Mouse (Mus musculus) heart, embryonic 12.5 days (tissue): ENCODE data around the gene Trpc4ap. TPM values are rescaled to one million over a fixed set of nuclear protein-coding genes. Genes with fewer than 3 reads are reported as not detected.
"Not testable (repeated sequence)": the region's sequence is repeated elsewhere in the genome, so short reads cannot be mapped to it uniquely, and the experiment has no call there.

Source experiments
- ATAC-seq: fragments of 200-750 bp; cut with Nextera tagmentation; 2 replicates; pipeline ENCODE4 v1.8.0; 2017; ENCODE audit warnings: moderate TSS enrichment, moderate library complexity; ENCODE audit not compliant: insufficient number of reproducible peaks, low FRiP score
- H3K27ac ChIP-seq: fragments of 300-500 bp; sonication (generic); 2 replicates; pipeline ENCODE4 v1.5.1; 2016; ENCODE audit warnings: mild to moderate bottlenecking, moderate library complexity; ENCODE audit not compliant: poor library complexity, severe bottlenecking
- H3K27me3 ChIP-seq: fragments of 300-500 bp; sonication (generic); replicated peaks from 2 replicates; pipeline ENCODE4 v1.6.1; 2016; ENCODE audit warnings: mild to moderate bottlenecking, moderate library complexity
- H3K36me3 ChIP-seq: fragments of 300-500 bp; sonication (generic); 2 replicates; pipeline ENCODE4 v1.6.1; 2016; ENCODE audit warnings: mild to moderate bottlenecking, moderate library complexity
- H3K4me1 ChIP-seq: fragments of 300-500 bp; sonication (generic); replicated peaks from 2 replicates; pipeline ENCODE4 v1.6.1; 2016; ENCODE audit warnings: mild to moderate bottlenecking
- H3K4me2 ChIP-seq: fragments of 300-500 bp; sonication (generic); 2 replicates; pipeline ENCODE4 v1.6.1; 2016; ENCODE audit warnings: mild to moderate bottlenecking, moderate library complexity
- H3K4me3 ChIP-seq: fragments of 300-500 bp; sonication (generic); 2 replicates; pipeline ENCODE4 v1.5.1; 2016; ENCODE audit warnings: mild to moderate bottlenecking
- H3K9ac ChIP-seq: fragments of 300-500 bp; sonication (generic); 2 replicates; pipeline ENCODE4 v1.6.1; 2016; ENCODE audit warnings: mild to moderate bottlenecking, moderate library complexity
- H3K9me3 ChIP-seq: fragments of 300-500 bp; sonication (generic); replicated peaks from 2 replicates; pipeline ENCODE4 v1.6.1; 2016; ENCODE audit warnings: mild to moderate bottlenecking, moderate library complexity
- WGBS: fragments of 180-500 bp; shearing (Covaris S2); methylation state at CpG from one replicate; pipeline ENCODE4 v1.1.7; 2016; 5-methylcytosine and 5-hydroxymethylcytosine counted together
- polyA plus RNA-seq: library from polyadenylated mRNA; unstranded; fragments of >200 nt; fragmentation: Nextera tagmentation; extraction: Ambion mirVana; gene quantifications from 2 replicates; pipeline ENCODE4 v1.2.1, GENCODE M21; 2016

Trpc4ap gene
- polyA plus RNA-seq, 1 experiment from 2014 or later = 115 TPM

GRCm38 (mm10) chr2:155611834-155612550, 80.2 kb downstream of the Trpc4ap start:
- Histone ChIP-seq H3K9me3 (no peaks in the 10 kb centered on the region), H3K4me3 (peak overlapping the region; percentile 46), H3K27ac (peak overlapping the region; percentile 86), H3K4me2 (peak overlapping the region; percentile 90), H3K9ac (peak overlapping the region; percentile 65), H3K27me3 (no peaks in the 10 kb centered on the region), H3K36me3 (peaks cover 17% of the 10 kb centered on the region), H3K4me1 (peaks cover 40% of the 10 kb centered on the region)
- no peak for ATAC-seq
- 57% methylated on average over 9 of the region's 9 CpGs for WGBS

GRCm38 (mm10) chr2:155610978-155611377, 81.2 kb downstream of the Trpc4ap start, which contains the start of gene Myh7b:
Gene Myh7b, plus strand, starts transcription at chr2:155611212.
- peaks cover 17% of the 10 kb centered on the region for H3K36me3 ChIP-seq
- peak within 1 kb of the TSS; percentile 46 for H3K4me3 ChIP-seq
- peaks cover 43% of the 10 kb centered on the region for H3K4me1 ChIP-seq
- peak; percentile 40; the same call in 1 of the 2 replicates for ATAC-seq
- H3K9ac ChIP-seq = peak within 1 kb of the TSS; percentile 65
- WGBS = 28% methylated on average over 4 of the region's 4 CpGs
- no peaks in the 10 kb centered on the region for H3K9me3 ChIP-seq
- H3K4me2 ChIP-seq = peak within 1 kb of the TSS; percentile 90
- peak within 1 kb of the TSS; percentile 86 for H3K27ac ChIP-seq
- no peaks in the 10 kb centered on the region for H3K27me3 ChIP-seq

- no peak overlapping the region for H3K4me3 ChIP-seq
- no peak overlapping the region for H3K9ac ChIP-seq
- peaks cover 41% of the 10 kb centered on the region for H3K4me1 ChIP-seq
- no peak for ATAC-seq
- WGBS = 58% methylated on average over 4 of the region's 4 CpGs
- no peaks in the 10 kb centered on the region for H3K9me3 ChIP-seq
- H3K27ac ChIP-seq = peak overlapping the region; percentile 87
- no peaks in the 10 kb centered on the region for H3K36me3 ChIP-seq
- no peak overlapping the region for H3K4me2 ChIP-seq
- H3K27me3 ChIP-seq = no peaks in the 10 kb centered on the region
These were observed 85.8 kb downstream of the Trpc4ap start for GRCm38 (mm10) chr2:155606360-155606759.

- 53% methylated on average over 4 of the region's 4 CpGs for WGBS
- H3K9ac ChIP-seq, H3K27me3 ChIP-seq, H3K36me3 ChIP-seq, H3K4me3 ChIP-seq, H3K9me3 ChIP-seq: not testable (repeated sequence)
- peak overlapping the region; percentile 44 for H3K4me2 ChIP-seq
- H3K4me1 ChIP-seq = peaks cover 36% of the 10 kb centered on the region
- peak overlapping the region; percentile 87 for H3K27ac ChIP-seq
- ATAC-seq = peak; percentile 30; the same call in 1 of the 2 replicates
These were observed 87.0 kb downstream of the Trpc4ap start for GRCm38 (mm10) chr2:155605236-155605589.

- no peaks in the 10 kb centered on the region for H3K27me3 ChIP-seq
- H3K9ac ChIP-seq = peak overlapping the region; percentile 45; the same call in 1 of the 2 replicates
- H3K4me1 ChIP-seq = peaks cover 36% of the 10 kb centered on the region
- H3K36me3 ChIP-seq = no peaks in the 10 kb centered on the region
- H3K27ac ChIP-seq = peak overlapping the region; percentile 87
- ATAC-seq = peak; percentile 88
- H3K9me3 ChIP-seq = no peaks in the 10 kb centered on the region
- H3K4me3 ChIP-seq = no peak overlapping the region; the same call in 1 of the 2 replicates
- H3K4me2 ChIP-seq = peak overlapping the region; percentile 44
- 28% methylated on average over 10 of the region's 10 CpGs for WGBS
These were observed 87.5 kb downstream of the Trpc4ap start for GRCm38 (mm10) chr2:155604560-155605235.

- H3K9me3 ChIP-seq = no peaks in the 10 kb centered on the region
- no peaks in the 10 kb centered on the region for H3K36me3 ChIP-seq
- no peak overlapping the region for H3K4me2 ChIP-seq
- no peak overlapping the region for H3K4me3 ChIP-seq
- no peaks in the 10 kb centered on the region for H3K27me3 ChIP-seq
- peaks cover 36% of the 10 kb centered on the region for H3K4me1 ChIP-seq
- 52% methylated on average over 3 of the region's 3 CpGs for WGBS
- H3K9ac ChIP-seq = no peak overlapping the region
- no peak for ATAC-seq
- peak overlapping the region; percentile 87; the same call in 1 of the 2 replicates for H3K27ac ChIP-seq
These were observed 88.5 kb downstream of the Trpc4ap start for GRCm38 (mm10) chr2:155603707-155604106.

- Histone ChIP-seq H3K27ac (no peak overlapping the region), H3K9me3 (no peaks in the 10 kb centered on the region), H3K27me3 (no peaks in the 10 kb centered on the region), H3K36me3 (no peaks in the 10 kb centered on the region), H3K4me1 (peaks cover 11% of the 10 kb centered on the region), H3K4me2 (no peak overlapping the region), H3K9ac (no peak overlapping the region), H3K4me3 (no peak overlapping the region)
- no peak for ATAC-seq
- WGBS = 81% methylated on average over 6 of the region's 6 CpGs
These were observed 96.7 kb downstream of the Trpc4ap start for GRCm38 (mm10) chr2:155595516-155595915.

- Histone ChIP-seq H3K27ac (peak overlapping the region; percentile 87), H3K27me3 (no peaks in the 10 kb centered on the region), H3K9ac (peak overlapping the region; percentile 78), H3K4me2 (peak overlapping the region; percentile 83), H3K4me3 (peak overlapping the region; percentile 67), H3K36me3 (no peaks in the 10 kb centered on the region), H3K9me3 (no peaks in the 10 kb centered on the region), H3K4me1 (peaks cover 14% of the 10 kb centered on the region)
- no peak for ATAC-seq
- 0% methylated on average over 9 of the region's 9 CpGs for WGBS
These were observed 99.3 kb downstream of the Trpc4ap start for GRCm38 (mm10) chr2:155592854-155593283.

- peak; percentile 96 for ATAC-seq
- WGBS = under 1% methylated on average over 53 of the region's 53 CpGs
- peaks cover 14% of the 10 kb centered on the region for H3K4me1 ChIP-seq
- no peaks in the 10 kb centered on the region for H3K27me3 ChIP-seq
- peak within 1 kb of the TSS; percentile 67 for H3K4me3 ChIP-seq
- no peaks in the 10 kb centered on the region for H3K36me3 ChIP-seq
- H3K4me2 ChIP-seq = peak within 1 kb of the TSS; percentile 83
- peak within 1 kb of the TSS; percentile 87 for H3K27ac ChIP-seq
- peak within 1 kb of the TSS; percentile 83 for H3K9ac ChIP-seq
- H3K9me3 ChIP-seq = no peaks in the 10 kb centered on the region
These were observed 99.9 kb downstream of the Trpc4ap start, which contains the start of gene Gss for GRCm38 (mm10) chr2:155592137-155592853. Gene Gss, minus strand, starts transcription at chr2:155592810.

- no peak for ATAC-seq
- 7% methylated on average over 6 of the region's 6 CpGs for WGBS
- Histone ChIP-seq H3K27ac (peak overlapping the region; percentile 87), H3K4me3 (peak overlapping the region; percentile 67), H3K9me3 (no peaks in the 10 kb centered on the region), H3K36me3 (no peaks in the 10 kb centered on the region), H3K4me1 (peaks cover 14% of the 10 kb centered on the region), H3K9ac (peak overlapping the region; percentile 83), H3K27me3 (no peaks in the 10 kb centered on the region), H3K4me2 (peak overlapping the region; percentile 83)
These were observed 100.5 kb downstream of the Trpc4ap start for GRCm38 (mm10) chr2:155591676-155592075.

- Histone ChIP-seq H3K36me3 (no peaks in the 10 kb centered on the region), H3K27ac (no peak overlapping the region), H3K4me1 (peaks cover 14% of the 10 kb centered on the region), H3K9me3 (no peaks in the 10 kb centered on the region), H3K27me3 (no peaks in the 10 kb centered on the region), H3K4me3 (no peak overlapping the region), H3K4me2 (no peak overlapping the region), H3K9ac (0 out of 2 replicates have a peak overlapping the region, but pooled peaks have one; percentile 83)
- 91% methylated on average over 2 of the region's 2 CpGs for WGBS
- no peak for ATAC-seq
These were observed 101.3 kb downstream of the Trpc4ap start for GRCm38 (mm10) chr2:155590876-155591275.
